Mouse (Mus musculus): ENCODE data around the gene Capzb.

- TF ChIP-seq EP300 (IDR thresholded peaks at IDR 0.05; ENCODE audit: low read length) (no peak), MAFK (IDR thresholded peaks at IDR 0.05; ENCODE audit: insufficient replicate concordance, low read length) (no peak), CTCF (conservative IDR thresholded peaks at IDR 0.05 in 1 of 2, IDR thresholded peaks at IDR 0.05 in 1 of 2; ENCODE audit: low read depth in 2 of 2, low read length in 2 of 2) (no peak), RAD21 (IDR thresholded peaks at IDR 0.05; ENCODE audit: low read depth, low read length) (no peak), ELF1 (IDR thresholded peaks at IDR 0.05; ENCODE audit: low read depth, low read length) (no peak), POLR2A (IDR thresholded peaks at IDR 0.05; ENCODE audit: low read depth, low read length) (no peak), E2F4 (IDR thresholded peaks at IDR 0.05; ENCODE audit: insufficient replicate concordance, low read depth, low read length) (no peak), BHLHE40 (IDR thresholded peaks at IDR 0.05; ENCODE audit: low read depth, low read length) (no peak), SIN3A (IDR thresholded peaks at IDR 0.05; ENCODE audit: low read length) (no peak), USF1 (IDR thresholded peaks at IDR 0.05; ENCODE audit: low read depth, low read length) (no peak), MYC (IDR thresholded peaks at IDR 0.05; ENCODE audit: low read depth, low read length) (no peak), ETS1 (conservative IDR thresholded peaks at IDR 0.05; ENCODE audit: low read depth, low read length) (no peak), JUN (IDR thresholded peaks at IDR 0.05; ENCODE audit: insufficient read depth, low read depth, low read length) (no peak)
Measured at GRCm38 (mm10) chr4:139233755-139234254, 41.1 kb downstream of the Capzb start.
